Mouse (Mus musculus): ENCODE measurements around the gene Stub1.

DNA sequence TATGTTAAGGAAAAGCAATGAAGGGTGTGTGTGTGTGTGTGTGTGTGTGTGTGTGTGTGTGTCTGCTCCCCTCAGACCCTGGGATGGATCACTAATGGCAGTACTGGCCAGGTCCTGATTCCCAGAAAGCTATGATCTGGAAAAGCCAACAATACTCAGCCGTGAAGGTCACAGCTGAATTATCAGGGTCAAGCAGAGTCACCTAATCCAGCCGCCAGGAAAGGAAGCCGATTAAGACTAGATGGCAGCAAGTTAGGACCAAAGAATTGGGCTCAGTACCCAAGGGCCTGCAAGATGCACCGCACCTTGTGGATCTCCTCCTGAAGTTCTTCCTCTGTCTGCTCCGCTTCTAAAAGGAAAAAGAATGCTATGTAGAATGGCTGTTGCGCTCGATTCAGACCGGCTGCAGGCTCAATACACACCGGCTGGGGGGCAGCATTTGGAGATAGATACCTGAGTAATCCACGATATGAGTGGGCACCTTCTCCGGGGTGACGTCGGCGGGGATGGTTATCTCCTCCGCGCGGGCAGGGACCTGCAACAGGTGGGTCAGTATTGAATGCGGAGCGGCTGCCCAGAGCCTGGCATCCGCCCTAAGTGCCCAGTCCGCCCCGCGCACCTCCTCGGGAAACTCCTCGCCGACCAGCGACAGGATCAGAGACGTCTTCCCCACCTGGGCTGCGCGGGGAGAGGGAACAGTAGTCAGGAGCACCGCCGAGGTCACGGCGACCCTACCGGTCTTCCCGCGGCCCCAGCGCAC, 10.6 kb upstream of the Stub1 start:
- TF ChIP-seq CTCF (conservative IDR thresholded peaks at IDR 0.05; ENCODE audit: insufficient read depth, insufficient read length, low read depth, low read length), result no peak
- TF ChIP-seq POLR2A (IDR thresholded peaks at IDR 0.05; ENCODE audit: low read depth, low read length), result no peak

Data from kidney, adult 2 months (tissue).